Mouse (Mus musculus) ES-Bruce4 (cell line): ENCODE measurements around the gene Jdp2.

Experiments used
- CTCF ChIP-seq: IDR thresholded peaks from one replicate; pipeline ENCODE4 v1.8.1; 2011; ENCODE audit warnings: low read depth, low read length
- EP300 ChIP-seq: IDR thresholded peaks from 2 replicates; pipeline ENCODE4 v1.6.1; 2011; ENCODE audit warnings: low read depth, low read length; ENCODE audit not compliant: insufficient read depth
- POLR2A ChIP-seq: IDR thresholded peaks from one replicate; pipeline ENCODE4 v1.8.1; 2011; ENCODE audit warnings: low read length; ENCODE audit not compliant: insufficient read depth

- TF ChIP-seq POLR2A (no peak), CTCF (no peak), EP300 (no peak)
Measured at GRCm38 (mm10) chr12:85679808-85680207, 81.0 kb downstream of the Jdp2 start.
